Mouse (Mus musculus) gastrocnemius, postnatal 14 days (tissue): ENCODE results near the gene Gm20388. TPM values are rescaled to one million over a fixed set of nuclear protein-coding genes. Genes with fewer than 3 reads are reported as not detected.

Experiments used
- DNase-seq: peaks from one replicate; pipeline ENCODE4 v3.0.0; 2021; ENCODE audit warnings: mixed read lengths
- intact Hi-C: fragments of 180-260 bp; cut with DNase I; formaldehyde crosslinking; loops from one replicate; pipeline ENCODE4 v1.15.1; 2025; ENCODE audit warnings: low total_unique reads
- total RNA-seq, 2 experiments: library from RNA; stranded (reverse); gene quantifications; 2 replicates each; pipeline ENCODE4 v1.2.3; 2021

Gene Gm20388
- total RNA-seq, 2 experiments from 2014 or later, result 5.6 to 6.0 TPM

DNA sequence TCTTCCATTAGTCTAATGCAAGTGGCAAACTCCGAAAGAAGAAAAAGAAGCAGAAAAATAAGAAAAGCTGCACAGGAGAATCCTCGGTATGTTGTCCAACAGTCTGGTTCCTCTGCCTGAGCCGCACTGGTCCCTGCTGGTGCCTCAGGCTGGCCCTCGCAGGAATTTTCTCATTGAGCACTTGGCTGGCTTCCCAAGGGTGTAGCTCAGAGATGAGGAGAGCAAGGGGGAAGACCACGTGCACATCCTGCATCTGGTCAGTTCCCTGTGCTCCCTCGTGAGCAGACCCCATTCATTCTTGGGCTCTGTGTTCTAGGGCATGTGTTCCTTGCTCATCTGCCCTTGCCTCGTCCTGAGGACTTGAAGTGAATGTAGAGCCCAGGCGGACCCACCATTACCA lies 3471.9 kb downstream of the Gm20388 start:
- intact Hi-C loops, result no loop called here
- DNase-seq, result no peak

DNA sequence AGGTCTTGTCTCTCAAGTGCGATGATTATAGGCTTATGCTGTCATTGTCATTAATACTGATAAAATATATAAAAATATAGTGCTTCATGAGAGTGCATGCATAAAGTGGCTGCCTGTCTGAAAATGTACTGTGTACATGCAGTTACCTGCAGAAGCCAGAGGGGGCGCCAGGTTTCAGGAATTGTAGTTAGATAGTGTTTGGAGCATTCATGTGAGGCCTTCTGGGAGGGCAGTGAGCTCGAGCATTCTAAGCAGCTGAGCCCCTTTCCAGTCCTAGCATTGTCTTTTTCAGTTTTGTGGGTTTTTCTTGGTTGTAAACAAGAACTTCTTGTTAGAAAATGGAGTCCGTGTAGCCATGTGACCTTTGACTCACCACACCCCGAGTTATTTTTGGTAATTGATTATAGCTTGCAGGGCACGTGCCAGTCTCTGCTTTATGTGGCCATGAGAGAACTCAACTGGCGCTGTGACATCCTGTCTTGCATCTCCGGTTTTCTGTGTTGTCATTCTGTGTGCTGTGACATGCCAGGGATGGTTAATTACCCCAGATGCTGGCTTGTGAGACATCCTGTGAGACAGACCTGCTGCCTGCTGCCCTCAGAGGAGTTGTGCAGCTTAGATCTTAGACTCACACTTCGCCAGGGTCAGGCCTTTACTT lies 3474.4 kb downstream of the Gm20388 start:
- no peak for DNase-seq
- intact Hi-C loops, result no loop called here

DNA sequence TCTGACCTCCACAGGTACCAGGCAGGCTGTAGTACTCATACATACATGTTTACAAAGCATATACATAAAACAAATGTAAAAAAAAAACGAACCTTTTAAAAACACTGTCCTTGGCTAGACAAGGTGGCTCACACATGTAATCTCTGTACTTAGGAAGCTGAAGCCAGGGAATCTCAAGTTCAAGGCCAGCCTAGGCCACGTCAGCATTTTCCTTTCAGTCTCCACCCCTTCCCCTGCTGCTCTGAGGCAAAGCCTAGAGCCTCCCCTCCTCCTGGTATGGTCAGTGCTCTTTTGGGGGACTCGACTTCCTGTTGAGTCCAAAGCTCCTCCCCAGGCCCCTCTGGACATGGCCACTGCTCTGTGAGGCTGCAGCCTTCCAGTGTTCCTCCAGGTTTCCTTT lies 3476.4 kb downstream of the Gm20388 start:
- DNase-seq, result no peak
- intact Hi-C loops, result no loop called here

DNA sequence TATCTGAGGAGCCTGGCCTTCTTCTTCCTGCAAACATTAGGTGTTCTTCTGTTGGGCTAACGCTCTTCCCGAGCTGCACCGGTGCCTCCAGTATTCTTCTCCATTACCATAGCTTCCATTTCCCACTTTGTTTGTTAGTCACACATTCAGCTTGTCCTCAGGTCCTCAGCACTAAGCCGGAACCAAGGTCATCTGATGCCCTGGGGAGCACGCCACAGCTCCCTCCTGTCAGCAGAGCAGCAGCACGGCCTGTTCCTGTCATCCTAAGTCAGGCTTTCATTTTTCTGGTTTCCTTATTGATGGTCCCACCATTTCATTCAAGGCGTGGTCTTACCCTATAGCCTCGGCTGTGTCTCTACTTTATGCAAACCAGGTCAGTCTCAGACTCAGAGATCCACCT lies 3477.2 kb downstream of the Gm20388 start:
- DNase-seq, result no peak
- intact Hi-C loops, result no loop called here

DNA sequence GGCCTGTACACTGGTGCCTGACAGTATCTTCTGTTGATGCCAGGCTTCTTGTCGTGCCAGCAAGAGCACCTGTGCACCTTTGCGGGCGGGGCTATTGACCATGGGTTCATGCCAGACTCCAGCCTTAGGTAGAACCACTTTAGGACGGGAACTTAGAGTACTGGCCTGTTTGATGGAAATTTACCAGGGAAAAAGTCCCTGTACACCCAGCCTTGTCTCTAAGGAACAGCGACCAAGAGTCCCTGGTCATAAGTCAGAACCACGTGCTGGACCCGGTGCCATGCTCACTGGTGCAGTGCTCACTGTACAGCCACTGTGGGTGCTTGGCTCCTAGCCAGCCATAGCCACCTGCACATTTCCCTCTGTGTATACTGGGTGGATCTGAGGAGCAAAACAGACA lies 3478.4 kb downstream of the Gm20388 start:
- intact Hi-C loops, result no loop called here
- no peak for DNase-seq

DNA sequence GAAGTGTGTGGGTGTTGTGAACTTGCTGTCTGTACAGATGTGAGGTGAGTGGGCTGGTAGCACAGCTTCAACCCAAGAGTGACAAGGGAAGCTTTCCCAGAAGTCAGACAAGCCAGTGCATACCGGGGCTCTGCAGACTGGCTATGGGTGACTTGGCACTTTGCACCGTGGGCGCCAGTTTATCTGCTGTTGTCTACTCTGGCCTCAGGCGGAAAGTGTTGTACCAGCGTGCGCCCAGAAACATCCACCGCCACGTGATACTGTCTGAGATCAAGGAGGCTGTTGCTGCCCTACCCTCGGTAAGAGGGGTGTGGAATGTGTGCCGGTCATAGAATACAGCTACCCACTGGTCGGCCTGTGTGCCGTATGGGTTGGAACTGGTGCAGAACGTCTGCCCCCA lies 3487.7 kb downstream of the Gm20388 start:
- intact Hi-C loops, result no loop called here
- DNase-seq, result no peak

DNA sequence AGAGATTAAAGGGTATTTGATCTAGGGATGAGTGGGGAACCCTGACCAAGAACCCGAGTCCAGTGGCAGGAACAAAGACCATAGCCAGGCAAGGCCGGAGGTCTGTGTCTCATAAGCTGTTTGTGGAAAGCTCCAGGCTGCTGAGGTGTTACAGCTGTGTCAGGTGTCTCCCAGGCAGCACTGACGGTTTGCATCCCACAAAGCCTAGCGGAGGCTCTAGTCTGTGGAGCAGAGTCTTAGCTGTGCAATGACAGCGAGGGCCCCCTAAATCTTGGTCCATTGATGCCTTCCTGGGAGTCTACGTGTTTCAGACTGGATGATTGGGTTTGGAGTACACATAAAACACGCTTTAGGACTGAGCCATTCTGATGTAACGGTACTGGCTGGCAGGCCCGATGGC lies 3491.3 kb downstream of the Gm20388 start:
- no peak for DNase-seq
- intact Hi-C loops, result no loop called here

DNA sequence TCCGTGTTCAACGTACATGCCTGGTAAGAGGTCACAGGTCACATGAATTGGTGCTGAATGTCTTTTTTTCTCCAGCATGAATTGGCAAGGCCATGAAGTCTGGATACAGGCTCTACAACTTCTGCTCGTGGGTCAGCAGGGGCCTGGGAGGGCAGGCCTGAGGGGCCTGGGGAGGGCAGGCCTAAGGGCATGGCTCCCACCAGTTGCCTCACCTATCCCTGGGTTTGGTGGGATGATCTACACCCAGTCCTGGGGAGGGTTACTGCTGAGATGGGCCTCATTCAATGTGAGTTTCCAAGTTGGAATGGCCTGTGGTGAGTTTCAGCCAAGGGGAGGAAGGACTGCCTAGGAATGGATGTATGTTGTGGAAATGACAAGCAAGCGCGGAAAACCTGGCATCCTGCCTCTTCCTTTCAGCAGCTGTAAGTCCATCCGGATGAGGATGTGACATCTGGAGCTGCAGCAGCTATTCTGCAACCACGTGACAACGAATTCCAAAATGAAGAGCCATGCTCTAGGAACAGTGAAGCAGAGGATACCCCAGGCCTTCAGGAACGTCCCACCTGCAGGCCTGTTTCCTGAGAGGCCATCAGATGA lies 3492.2 kb downstream of the Gm20388 start:
- DNase-seq, result no peak
- intact Hi-C loops, result no loop called here

DNA sequence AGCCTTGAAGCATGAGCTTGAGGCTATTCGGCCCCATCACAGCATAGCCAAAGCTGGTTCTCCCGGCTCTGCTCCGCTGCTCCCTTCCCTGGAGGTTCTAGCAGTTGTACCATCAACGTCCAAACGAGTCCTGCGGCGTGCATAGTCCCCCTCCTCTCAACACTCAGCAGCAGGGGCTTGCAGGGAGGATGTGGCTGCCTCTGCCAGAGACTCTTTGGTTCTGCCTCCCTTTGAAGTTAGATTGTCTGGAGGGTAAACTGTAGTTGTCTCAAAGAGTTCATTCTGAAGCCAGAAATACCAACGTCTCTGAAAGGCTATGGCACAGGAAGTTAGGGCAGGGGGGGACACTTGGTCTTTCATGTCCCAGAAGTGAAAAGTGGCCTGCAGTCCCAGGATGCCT lies 3493.9 kb downstream of the Gm20388 start:
- no peak for DNase-seq
- intact Hi-C loops, result no loop called here

DNA sequence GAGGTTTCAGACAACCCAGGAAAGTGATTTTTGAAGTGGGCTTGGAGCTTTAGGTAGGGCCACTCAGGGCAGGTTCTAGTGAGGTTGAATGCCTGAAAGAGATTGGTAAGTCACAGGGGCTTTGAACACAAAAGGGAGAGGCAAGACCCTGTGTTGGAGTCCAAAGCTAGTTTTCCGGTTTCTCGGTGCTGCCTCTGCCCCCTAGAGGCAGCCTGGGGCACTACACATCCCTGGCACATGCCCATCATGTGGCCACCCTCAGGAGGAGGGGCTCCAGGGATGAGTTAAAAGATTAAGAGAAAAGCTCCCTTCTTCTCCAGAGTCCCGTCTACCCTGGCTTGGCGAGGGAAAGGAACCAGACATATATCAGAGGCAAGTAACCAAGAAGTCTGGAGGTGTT lies 3496.1 kb downstream of the Gm20388 start, which contains the start of gene Mc1r:
TSS of gene Mc1r (plus strand) at position 322 of the 400 bp plus-strand sequence.
- intact Hi-C loops, result loop anchor here (5.0 kb wide), 1 partner anchor 74 kb away; the partner anchor contains the start of gene Spire2
- DNase-seq, result peak; percentile 59

DNA sequence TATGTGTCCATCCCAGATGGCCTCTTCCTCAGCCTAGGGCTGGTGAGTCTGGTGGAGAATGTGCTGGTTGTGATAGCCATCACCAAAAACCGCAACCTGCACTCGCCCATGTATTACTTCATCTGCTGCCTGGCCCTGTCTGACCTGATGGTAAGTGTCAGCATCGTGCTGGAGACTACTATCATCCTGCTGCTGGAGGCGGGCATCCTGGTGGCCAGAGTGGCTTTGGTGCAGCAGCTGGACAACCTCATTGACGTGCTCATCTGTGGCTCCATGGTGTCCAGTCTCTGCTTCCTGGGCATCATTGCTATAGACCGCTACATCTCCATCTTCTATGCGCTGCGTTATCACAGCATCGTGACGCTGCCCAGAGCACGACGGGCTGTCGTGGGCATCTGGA lies 3497.0 kb downstream of the Gm20388 start:
- intact Hi-C loops, result loop anchor here (5.0 kb wide), 1 partner anchor 75 kb away; the partner anchor contains the start of gene Spire2
- no peak for DNase-seq

DNA sequence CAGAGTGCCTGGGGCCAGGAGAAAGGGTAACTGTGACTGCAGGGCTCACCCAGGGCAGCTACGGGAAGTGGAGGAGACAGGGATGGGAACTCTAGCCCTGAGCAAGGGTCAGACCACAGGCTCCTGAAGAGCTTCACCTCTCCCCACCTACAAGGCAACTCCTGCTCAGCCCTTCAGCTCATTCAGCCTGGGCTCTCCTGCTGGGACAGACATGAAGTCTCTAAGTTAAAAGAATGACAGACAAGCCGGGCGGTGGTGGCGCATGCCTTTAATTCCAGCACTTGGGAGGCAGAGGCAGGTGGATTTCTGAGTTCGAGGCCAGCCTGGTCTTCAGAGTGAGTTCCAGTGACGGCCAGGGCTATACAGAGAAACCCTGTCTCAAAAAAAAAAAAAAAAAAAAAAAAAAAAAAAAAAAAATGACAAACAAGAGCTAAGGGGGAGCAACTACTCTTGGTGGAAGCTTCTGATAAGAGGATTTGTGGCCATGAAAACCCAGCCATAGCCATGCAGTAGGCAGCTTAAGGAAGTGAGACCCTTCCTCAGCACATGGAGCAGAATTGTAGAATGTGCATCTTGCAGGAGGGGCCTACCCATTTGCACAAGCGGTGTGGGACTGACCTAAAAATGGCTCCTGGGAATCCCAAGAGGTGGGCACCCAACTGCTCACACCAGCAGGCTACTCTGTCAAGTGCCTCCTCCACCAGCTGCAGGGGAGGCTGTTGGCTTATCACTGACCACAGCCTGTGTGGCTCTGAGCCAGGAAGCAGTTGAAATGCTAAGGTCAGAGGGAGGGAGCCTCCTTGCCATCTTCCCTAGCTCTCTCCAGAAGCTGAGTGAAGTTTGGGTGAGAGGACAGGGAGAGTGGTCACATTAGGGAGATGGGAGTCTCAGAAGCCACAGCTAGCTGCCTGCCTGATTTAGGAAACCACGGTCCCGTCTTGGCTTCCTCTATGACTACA lies 3498.2 kb downstream of the Gm20388 start:
- DNase-seq, result no peak
- intact Hi-C loops, result loop anchor here (5.0 kb wide), 1 partner anchor 77 kb away; the partner anchor contains the start of gene Spire2

DNA sequence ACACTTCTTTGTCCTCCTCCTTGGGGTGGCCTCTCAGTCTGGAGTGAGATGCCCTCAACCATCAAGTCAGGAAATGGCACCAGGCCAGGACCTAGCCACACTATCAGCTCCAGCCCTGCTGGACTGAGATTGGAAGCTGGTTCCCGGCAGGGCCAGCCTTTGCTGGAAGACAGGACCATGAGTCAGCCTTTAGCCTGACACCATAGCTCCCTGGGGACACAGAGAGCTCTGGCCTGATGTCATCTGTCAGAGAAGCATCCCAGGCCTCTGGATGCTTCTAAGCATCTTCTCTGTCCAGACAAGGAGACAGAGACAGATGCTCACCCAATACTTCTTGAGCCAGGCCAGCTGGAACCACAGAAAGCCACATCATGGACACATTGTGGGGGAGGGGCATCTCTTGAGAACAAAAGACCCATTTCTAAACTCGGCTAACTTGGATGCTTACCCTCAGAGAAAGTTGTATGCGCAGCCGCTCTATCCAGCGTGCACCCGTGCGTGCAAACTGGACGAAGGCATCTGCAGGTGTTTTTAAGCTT lies 3499.5 kb downstream of the Gm20388 start:
- intact Hi-C loops, result no loop called here
- DNase-seq, result peak; percentile 56

DNA sequence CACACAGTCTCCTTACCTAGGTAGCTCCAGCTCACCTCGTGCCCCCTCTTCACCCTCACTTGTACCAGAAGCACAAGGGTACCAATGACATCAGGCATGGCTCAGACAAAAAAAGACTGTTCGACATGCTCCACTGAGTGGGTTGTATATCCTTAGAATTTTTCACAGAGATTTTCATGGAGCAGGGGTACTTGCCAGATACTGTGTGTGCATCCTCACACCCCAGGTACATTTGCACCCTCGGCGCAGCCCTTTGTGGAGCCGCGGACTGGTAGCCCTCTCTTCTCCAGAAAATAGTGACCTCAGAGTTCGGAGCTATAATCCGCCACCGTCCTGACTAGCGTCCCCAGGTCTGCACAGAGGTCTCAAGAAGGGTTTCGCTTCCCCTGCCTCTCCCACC lies 3500.1 kb downstream of the Gm20388 start:
- no peak for DNase-seq
- intact Hi-C loops, result no loop called here

DNA sequence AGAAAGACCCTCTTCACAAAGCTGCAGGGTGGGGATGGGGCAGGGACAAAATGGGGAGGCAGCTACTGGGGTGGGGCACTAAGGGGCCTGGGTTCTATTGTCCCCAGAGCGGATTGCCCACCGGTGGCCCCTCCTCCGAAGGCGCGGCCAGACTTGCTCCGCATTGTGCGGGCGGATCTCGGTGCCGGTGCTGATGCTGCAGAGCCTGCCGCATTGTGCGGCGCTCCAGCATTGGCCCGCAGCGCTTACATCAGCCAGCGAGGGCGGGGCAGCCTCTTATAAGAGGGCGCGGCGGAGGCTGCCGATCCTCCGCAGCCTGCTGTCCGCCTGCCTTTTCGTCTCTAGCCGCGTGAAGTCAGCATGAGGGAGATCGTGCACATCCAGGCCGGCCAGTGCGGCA lies 3500.6 kb downstream of the Gm20388 start, which contains the start of gene Tubb3:
TSS of gene Tubb3 (plus strand) at position 179 of the 400 bp plus-strand sequence.
- peak; percentile 23 for DNase-seq

DNA sequence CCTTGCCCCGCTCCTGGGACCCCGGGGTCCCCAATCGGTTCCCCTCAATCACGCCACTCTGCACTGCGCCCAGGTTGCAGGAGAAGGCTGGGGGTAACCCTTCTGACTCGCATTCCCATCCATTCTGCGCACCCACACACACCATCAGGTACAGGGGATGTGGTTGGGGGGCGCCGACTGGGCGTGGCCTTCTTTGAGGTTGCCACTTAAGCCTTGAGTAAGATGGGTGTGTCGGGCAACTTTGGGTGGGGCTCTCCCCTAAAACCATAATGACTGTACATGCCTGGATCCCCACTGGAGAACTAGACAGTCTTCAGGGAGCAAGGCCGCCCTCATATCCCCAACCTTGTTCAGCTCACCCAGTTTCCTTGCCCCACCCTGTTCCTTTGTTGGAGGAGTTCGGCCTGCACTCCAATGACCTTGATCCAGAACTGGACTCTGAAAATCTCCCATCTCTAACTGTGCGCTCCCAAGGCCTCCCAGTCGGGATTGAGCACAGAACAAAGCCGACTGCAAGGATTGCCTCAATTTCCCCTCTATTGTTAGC lies 3501.2 kb downstream of the Gm20388 start:
- no peak for DNase-seq
- intact Hi-C loops, result no loop called here

More for the DNA sequence above, 3500.6 kb downstream of the Gm20388 start, which contains the start of gene Tubb3:
- intact Hi-C loops, result no loop called here

DNA sequence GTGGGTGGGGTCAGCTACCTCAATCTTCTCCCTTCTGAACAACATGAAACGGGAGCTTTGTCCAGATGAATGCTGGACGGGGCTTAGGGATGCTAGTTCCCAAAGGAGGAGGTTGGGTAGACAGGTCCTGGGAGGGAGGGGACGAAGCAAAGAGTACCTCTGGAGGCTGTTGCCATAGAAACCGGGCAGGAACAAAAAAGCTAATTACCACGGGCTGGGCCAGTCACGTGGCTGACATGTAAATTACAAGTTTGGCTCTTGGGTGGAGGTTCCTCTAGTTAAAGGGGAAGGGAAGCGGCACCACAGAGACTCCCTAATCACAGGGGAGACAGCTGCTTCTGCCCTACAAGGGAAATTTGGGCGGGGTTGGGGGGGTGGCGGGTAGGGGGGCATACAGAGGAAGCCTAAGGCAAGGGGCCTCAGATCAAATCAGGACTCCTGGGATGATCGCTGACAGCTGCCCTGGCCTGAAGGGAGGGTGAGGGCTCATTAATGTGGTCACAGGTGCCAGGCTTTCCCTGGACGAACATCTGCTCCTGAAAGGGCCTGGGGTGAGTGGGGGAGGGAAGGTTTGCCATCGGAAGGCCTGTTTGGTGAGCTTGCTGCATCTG lies 3502.0 kb downstream of the Gm20388 start:
- no peak for DNase-seq
- intact Hi-C loops, result no loop called here

DNA sequence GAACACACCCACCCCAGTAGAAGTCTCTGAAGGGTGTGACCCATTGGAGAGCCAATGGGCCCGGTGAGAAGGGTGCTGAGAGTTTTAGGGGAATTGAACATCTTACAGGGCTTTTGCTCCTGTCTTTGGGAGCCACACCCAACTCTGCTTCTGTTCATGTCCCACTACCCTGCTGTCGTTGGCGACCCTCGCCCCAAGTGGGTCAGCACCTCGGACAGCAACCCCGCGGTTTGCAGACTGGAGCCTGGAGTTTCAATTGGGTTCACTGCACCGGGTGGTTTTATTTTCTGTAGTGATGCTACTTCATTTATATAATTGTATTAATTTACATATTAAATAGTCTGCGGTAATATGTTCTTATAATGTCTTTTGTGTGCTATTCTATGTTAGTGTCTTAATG lies 3503.6 kb downstream of the Gm20388 start:
- intact Hi-C loops, result no loop called here
- DNase-seq, result no peak
